8 mouse cellular contexts compared by ENCODE assay signal in the genomic region with DNA sequence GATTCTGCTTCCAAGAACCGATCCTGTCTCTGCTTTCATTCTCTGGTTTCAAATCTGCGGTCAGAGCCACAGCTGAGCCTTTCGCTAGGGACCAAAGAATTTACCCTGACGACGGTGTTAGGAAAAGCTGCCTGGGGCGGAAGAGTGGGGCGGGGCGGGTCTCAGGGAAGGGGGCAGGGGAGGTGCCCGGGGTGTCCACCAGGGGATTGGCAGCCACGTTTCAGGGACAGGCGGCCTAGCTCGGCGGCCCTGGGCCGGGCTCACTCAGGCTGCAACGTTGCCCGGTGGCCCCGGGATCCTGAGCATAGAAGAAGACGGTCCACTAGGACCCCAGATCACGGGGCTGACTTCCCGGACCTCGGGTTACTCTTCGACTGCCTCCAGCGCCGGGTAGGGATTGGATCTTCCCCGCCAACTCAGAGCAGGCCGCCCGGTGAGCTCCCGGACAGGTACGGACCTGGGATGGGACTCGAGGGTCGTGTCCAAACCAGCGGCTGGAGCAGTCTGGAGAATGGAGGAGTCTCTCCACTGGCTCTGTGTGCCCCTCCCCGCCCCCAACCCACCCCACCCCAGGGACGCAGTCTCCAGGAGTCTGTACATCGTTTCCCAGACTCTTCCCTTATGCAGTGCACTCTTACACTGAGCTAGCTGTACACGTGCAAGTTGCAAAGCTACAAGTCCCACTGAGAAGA. TPM values are rescaled to one million over a fixed set of nuclear protein-coding genes. Genes with fewer than 3 reads are reported as not detected.
DNase-seq lines count a peak whose midpoint lies in the region; ATAC-seq and TF ChIP-seq lines count a peak whose summit lies in the region.

A gene (plus strand): TSS at position 215 of the 692 bp plus-strand sequence.

- H3K9me3 ChIP-seq in E14TG2a.4 (ENCODE audit: low read length) = no peaks in the 10 kb centered on the region
- no peaks in the 10 kb centered on the region for H3K9me3 ChIP-seq in heart, embryonic 16.5 days (replicated peaks; ENCODE audit: control insufficient read depth, low read length)
- no peaks in the 10 kb centered on the region for H3K9me3 ChIP-seq in limb, embryonic 10.5 days (replicated peaks)
- H3K9me3 ChIP-seq in midbrain, embryonic 10.5 days (replicated peaks) = no peaks in the 10 kb centered on the region
- no peaks in the 10 kb centered on the region for H3K9me3 ChIP-seq in stomach, embryonic 15.5 days

- H3K36me3 ChIP-seq in E14TG2a.4 (ENCODE audit: insufficient read depth, low read length) = no peaks in the 10 kb centered on the region
- H3K36me3 ChIP-seq in heart, embryonic 16.5 days (ENCODE audit: control insufficient read depth, insufficient read depth) = no peaks in the 10 kb centered on the region
- no peaks in the 10 kb centered on the region for H3K36me3 ChIP-seq in limb, embryonic 10.5 days
- H3K36me3 ChIP-seq in midbrain, embryonic 10.5 days = no peaks in the 10 kb centered on the region
- no peaks in the 10 kb centered on the region for H3K36me3 ChIP-seq in stomach, embryonic 15.5 days

- no peak for TF ChIP-seq CTCF in E14TG2a.4 (conservative IDR thresholded peaks at IDR 0.05; ENCODE audit: low read length)
- TF ChIP-seq CTCF in embryonic fibroblast, embryonic 13.5 days (IDR thresholded peaks at IDR 0.05; ENCODE audit: borderline replicate concordance, insufficient read depth, low read length) = no peak

- peak; percentile 71 for TF ChIP-seq POLR2A in embryonic fibroblast, embryonic 13.5 days (IDR thresholded peaks at IDR 0.05; ENCODE audit: low read depth, low read length)

- peak; percentile 74 for ATAC-seq in heart, embryonic 16.5 days (replicated peaks; ENCODE audit: extremely low read depth, insufficient read depth, low FRiP score)
- peak; percentile 75 for ATAC-seq in stomach, embryonic 15.5 days (ENCODE audit: insufficient read depth, low FRiP score, low read depth)

- H3K27ac ChIP-seq in embryonic fibroblast, embryonic 13.5 days (ENCODE audit: insufficient read depth, low read length) = peak within 1 kb of the TSS; percentile 52
- peak within 1 kb of the TSS; percentile 47; the same call in 1 of the 2 replicates for H3K27ac ChIP-seq in heart, embryonic 16.5 days (ENCODE audit: low read length)
- H3K27ac ChIP-seq in limb, embryonic 10.5 days = peak within 1 kb of the TSS; percentile 89
- H3K27ac ChIP-seq in midbrain, embryonic 10.5 days (replicated peaks) = peak within 1 kb of the TSS; percentile 84
- H3K27ac ChIP-seq in stomach, embryonic 15.5 days = peak within 1 kb of the TSS; percentile 67

- H3K9ac ChIP-seq in heart, embryonic 16.5 days (ENCODE audit: low read length) = peak within 1 kb of the TSS; percentile 85
- peak within 1 kb of the TSS; percentile 41; the same call in 1 of the 2 replicates for H3K9ac ChIP-seq in stomach, embryonic 15.5 days

- H3K4me2 ChIP-seq in heart, embryonic 16.5 days (ENCODE audit: low read depth, low read length) = peak within 1 kb of the TSS; percentile 82
- peak within 1 kb of the TSS; percentile 77 for H3K4me2 ChIP-seq in stomach, embryonic 15.5 days

- DNase-seq in adrenal gland, postnatal 25 days = peak; percentile 72
- DNase-seq in limb, embryonic 10.5 days (ENCODE audit: low spot score) = peak; percentile 88
- peak; percentile 73 for DNase-seq in midbrain, embryonic 10.5 days (ENCODE audit: low spot score)
- DNase-seq in right cerebral cortex, postnatal 14 days = no peak

- H3K4me3 ChIP-seq in E14TG2a.4 (replicated peaks; ENCODE audit: low read length) = peak within 1 kb of the TSS; percentile 75
- H3K4me3 ChIP-seq in embryonic fibroblast, embryonic 13.5 days (ENCODE audit: insufficient read depth, low read length) = peak within 1 kb of the TSS; percentile 62
- peak within 1 kb of the TSS; percentile 62 for H3K4me3 ChIP-seq in heart, embryonic 16.5 days (ENCODE audit: low read length)
- H3K4me3 ChIP-seq in limb, embryonic 10.5 days = peak within 1 kb of the TSS; percentile 64
- peak within 1 kb of the TSS; percentile 63 for H3K4me3 ChIP-seq in midbrain, embryonic 10.5 days
- H3K4me3 ChIP-seq in stomach, embryonic 15.5 days (replicated peaks) = peak within 1 kb of the TSS; percentile 52

- H3K27me3 ChIP-seq in E14TG2a.4 (ENCODE audit: insufficient read depth, low read length) = peaks cover 15% of the 10 kb centered on the region
- no peaks in the 10 kb centered on the region for H3K27me3 ChIP-seq in heart, embryonic 16.5 days (ENCODE audit: control insufficient read depth, insufficient read depth, low read length)
- H3K27me3 ChIP-seq in limb, embryonic 10.5 days (ENCODE audit: low read depth, poor library complexity, severe bottlenecking) = no peaks in the 10 kb centered on the region
- H3K27me3 ChIP-seq in midbrain, embryonic 10.5 days (ENCODE audit: low read depth, poor library complexity, severe bottlenecking) = 0 out of 2 replicates have a peak, but pooled peaks cover 9% of the 10 kb centered on the region
- H3K27me3 ChIP-seq in stomach, embryonic 15.5 days (replicated peaks) = no peaks in the 10 kb centered on the region

- peaks cover 62% of the 10 kb centered on the region for H3K4me1 ChIP-seq in E14TG2a.4 (replicated peaks; ENCODE audit: low read depth, low read length)
- peaks cover 3% of the 10 kb centered on the region; the same call in 1 of the 2 replicates for H3K4me1 ChIP-seq in embryonic fibroblast, embryonic 13.5 days (ENCODE audit: control insufficient read depth, insufficient read depth, low read length)
- peaks cover 9% of the 10 kb centered on the region for H3K4me1 ChIP-seq in heart, embryonic 16.5 days (ENCODE audit: control insufficient read depth, insufficient read depth, low read length)
- H3K4me1 ChIP-seq in limb, embryonic 10.5 days = peaks cover 31% of the 10 kb centered on the region
- H3K4me1 ChIP-seq in midbrain, embryonic 10.5 days = peaks cover 14% of the 10 kb centered on the region
- H3K4me1 ChIP-seq in stomach, embryonic 15.5 days = peaks cover 4% of the 10 kb centered on the region; the same call in 1 of the 2 replicates

- WGBS in heart, embryonic 16.5 days = under 1% methylated on average over 36 of the region's 36 CpGs
- WGBS in limb, embryonic 10.5 days = 4% methylated on average over 36 of the region's 36 CpGs
- WGBS in midbrain, embryonic 10.5 days = 3% methylated on average over 36 of the region's 36 CpGs
- WGBS in stomach, embryonic 15.5 days = 2% methylated on average over 36 of the region's 36 CpGs

RNA-seq across cellular contexts. Expression of the gene that starts here (rescaled TPM):
- 3.9 and 5.3 TPM in 2 replicates for total RNA-seq in adrenal gland, postnatal 25 days (2021)
- polyA plus RNA-seq in embryonic fibroblast, embryonic 13.5 days (2011; ENCODE audit: insufficient read length, low read depth, missing spikeins) = 16.3 and 18.4 TPM in 2 replicates
- polyA plus RNA-seq in heart, embryonic 16.5 days (2015; fragmentation: Nextera tagmentation; extraction: Ambion mirVana) = 6.7 and 7.5 TPM in 2 replicates
- polyA plus RNA-seq in limb, embryonic 10.5 days (2016; fragmentation: Nextera tagmentation; extraction: Ambion mirVana) = 12.7 and 16.1 TPM in 2 replicates
- polyA plus RNA-seq in midbrain, embryonic 10.5 days (2016; fragmentation: Nextera tagmentation; extraction: Ambion mirVana) = 9.0 and 9.5 TPM in 2 replicates
- polyA plus RNA-seq in stomach, embryonic 15.5 days (2015; fragmentation: Nextera tagmentation; extraction: Ambion mirVana) = 8.0 and 8.9 TPM in 2 replicates
